Mouse (Mus musculus) heart, embryonic 16.5 days (tissue): Measurements from ENCODE around the gene Olfr819. TPM values are rescaled to one million over a fixed set of nuclear protein-coding genes. Genes with fewer than 3 reads are reported as not detected.

Source experiments
- ATAC-seq: fragments of 200-750 bp; cut with Nextera tagmentation; replicated peaks from 2 replicates; pipeline ENCODE4 v1.8.0; 2017; ENCODE audit warnings: moderate number of reproducible peaks; ENCODE audit not compliant: insufficient read depth, low FRiP score; ENCODE audit errors: extremely low read depth
- H3K27ac ChIP-seq: fragments of 300-500 bp; sonication (generic); 2 replicates; pipeline ENCODE4 v1.5.1; 2014; ENCODE audit warnings: mild to moderate bottlenecking, low read length, control low read depth, moderate library complexity
- H3K27me3 ChIP-seq: fragments of 300-500 bp; sonication (generic); 2 replicates; pipeline ENCODE4 v1.6.1; 2014; ENCODE audit warnings: low read length, mixed read lengths; ENCODE audit not compliant: control insufficient read depth, insufficient read depth
- H3K36me3 ChIP-seq: fragments of 300-500 bp; sonication (generic); 2 replicates; pipeline ENCODE4 v1.6.1; 2014; ENCODE audit not compliant: control insufficient read depth, insufficient read depth
- H3K4me1 ChIP-seq: fragments of 300-500 bp; sonication (generic); 2 replicates; pipeline ENCODE4 v1.6.1; 2014; ENCODE audit warnings: low read length, mixed read lengths; ENCODE audit not compliant: control insufficient read depth, insufficient read depth
- H3K4me2 ChIP-seq: fragments of 300-500 bp; sonication (generic); 2 replicates; pipeline ENCODE4 v1.6.1; 2014; ENCODE audit warnings: low read depth, mild to moderate bottlenecking, control low read depth, low read length
- H3K4me3 ChIP-seq: fragments of 300-500 bp; sonication (generic); 2 replicates; pipeline ENCODE4 v1.5.1; 2014; ENCODE audit warnings: mild to moderate bottlenecking, control low read depth, low read length
- H3K9ac ChIP-seq: fragments of 300-500 bp; sonication (generic); 2 replicates; pipeline ENCODE4 v1.6.1; 2014; ENCODE audit warnings: low read length, control low read depth
- H3K9me3 ChIP-seq: fragments of 300-500 bp; sonication (generic); replicated peaks from 2 replicates; pipeline ENCODE4 v1.6.1; 2016; ENCODE audit warnings: low read length; ENCODE audit not compliant: control insufficient read depth
- WGBS: fragments of 180-500 bp; shearing (Covaris S2); extraction: QIAGEN DNeasy Blood & Tissue Kit; methylation state at CpG from one replicate; pipeline ENCODE4 v1.1.7; 2014; 5-methylcytosine and 5-hydroxymethylcytosine counted together
- polyA plus RNA-seq: library from polyadenylated mRNA; unstranded; fragments of >200 nt; fragmentation: Nextera tagmentation; extraction: Ambion mirVana; gene quantifications from 2 replicates; pipeline ENCODE4 v1.2.1, GENCODE M21; 2015

The Olfr819 gene
- polyA plus RNA-seq, 1 experiment from 2014 or later = not detected

GRCm38 (mm10) chr10:129949000-129949399 is 18.1 kb downstream of the Olfr819 start, which contains the start of gene Olfr818:
Gene Olfr818, minus strand, starts transcription at chr10:129949100.
- H3K27ac ChIP-seq = no peak within 1 kb of the TSS
- no peaks in the 10 kb centered on the region for H3K9me3 ChIP-seq
- no peak for ATAC-seq
- H3K4me3 ChIP-seq = no peak within 1 kb of the TSS
- no peak within 1 kb of the TSS for H3K9ac ChIP-seq
- H3K27me3 ChIP-seq = no peaks in the 10 kb centered on the region
- 84% methylated on average over 2 of the region's 2 CpGs for WGBS
- no peak within 1 kb of the TSS for H3K4me2 ChIP-seq
- H3K36me3 ChIP-seq = no peaks in the 10 kb centered on the region
- no peaks in the 10 kb centered on the region for H3K4me1 ChIP-seq

GRCm38 (mm10) chr10:129915497-129915896 is 51.6 kb downstream of the Olfr819 start, which contains the start of gene Olfr816:
Gene Olfr816, minus strand, starts transcription at chr10:129915597.
- 49% methylated on average over 1 of the region's 1 CpGs for WGBS
- H3K9ac ChIP-seq = no peak within 1 kb of the TSS
- H3K4me3 ChIP-seq = no peak within 1 kb of the TSS
- no peak for ATAC-seq
- H3K36me3 ChIP-seq = no peaks in the 10 kb centered on the region
- H3K4me1 ChIP-seq = no peaks in the 10 kb centered on the region
- H3K9me3 ChIP-seq = no peaks in the 10 kb centered on the region
- no peak within 1 kb of the TSS for H3K4me2 ChIP-seq
- H3K27me3 ChIP-seq = no peaks in the 10 kb centered on the region
- H3K27ac ChIP-seq = no peak within 1 kb of the TSS

Other genes with a start within 250 kb of the Olfr819 start
- gene Olfr805, start 237.9 kb downstream of the Olfr819 start, polyA plus RNA-seq = not detected in 2 replicates
- gene Olfr806, start 225.3 kb downstream of the Olfr819 start, polyA plus RNA-seq = not detected in 2 replicates
- not detected in 2 replicates for gene Olfr807, start 209.5 kb downstream of the Olfr819 start, polyA plus RNA-seq
- not detected in 2 replicates for gene Olfr808, start 201.8 kb downstream of the Olfr819 start, polyA plus RNA-seq
- gene Olfr809, start 192.6 kb downstream of the Olfr819 start, polyA plus RNA-seq = not detected in 2 replicates
- gene Olfr810, start 172.3 kb downstream of the Olfr819 start, polyA plus RNA-seq = not detected in 2 replicates
- not detected in 2 replicates for gene Olfr811, start 162.9 kb downstream of the Olfr819 start, polyA plus RNA-seq
- gene Olfr812, start 121.2 kb downstream of the Olfr819 start, polyA plus RNA-seq = not detected in 2 replicates
- not detected in 2 replicates for gene Olfr813, start 111.9 kb downstream of the Olfr819 start, polyA plus RNA-seq
- gene Olfr814, start 87.4 kb downstream of the Olfr819 start, polyA plus RNA-seq = not detected in 2 replicates
- gene Olfr815, start 61.4 kb downstream of the Olfr819 start, polyA plus RNA-seq = not detected in 2 replicates
- not detected in 2 replicates for gene Olfr816, start 51.7 kb downstream of the Olfr819 start, polyA plus RNA-seq
- not detected in 2 replicates for gene Olfr818, start 18.2 kb downstream of the Olfr819 start, polyA plus RNA-seq
- not detected in 2 replicates for gene Olfr247, start 8.9 kb upstream of the Olfr819 start, polyA plus RNA-seq
- gene Gm10310, start 17.8 kb upstream of the Olfr819 start, polyA plus RNA-seq = not detected in 2 replicates
- not detected in 2 replicates for gene Olfr820, start 45.4 kb upstream of the Olfr819 start, polyA plus RNA-seq
- not detected in 2 replicates for gene Olfr821, start 63.1 kb upstream of the Olfr819 start, polyA plus RNA-seq
- gene Olfr822, start 103.9 kb upstream of the Olfr819 start, polyA plus RNA-seq = not detected in 2 replicates
- not detected in 2 replicates for gene Olfr823, start 148.1 kb upstream of the Olfr819 start, polyA plus RNA-seq
- gene Olfr824, start 162.7 kb upstream of the Olfr819 start, polyA plus RNA-seq = not detected in 2 replicates
- gene Olfr825, start 199.5 kb upstream of the Olfr819 start, polyA plus RNA-seq = not detected in 2 replicates
- gene Olfr826, start 216.9 kb upstream of the Olfr819 start, polyA plus RNA-seq = not detected in 2 replicates
- gene Olfr827, start 247.1 kb upstream of the Olfr819 start, polyA plus RNA-seq = not detected in 2 replicates